Mouse (Mus musculus): ENCODE results near the gene Nol9. TPM values are rescaled to one million over a fixed set of nuclear protein-coding genes. Genes with fewer than 3 reads are reported as not detected.

Gene Nol9
- polyA plus RNA-seq, 1 experiment from 2014 or later: 26.0 TPM

Other genes with a start within 250 kb of the Nol9 start
- gene Camta1, start 177.4 kb upstream of the Nol9 start, polyA plus RNA-seq (2015; fragmentation: Nextera tagmentation; extraction: Ambion mirVana): 158 and 161 TPM in 2 replicates
- 79.6 and 82.6 TPM in 2 replicates for gene Dnajc11, start 105.6 kb upstream of the Nol9 start, polyA plus RNA-seq (2015; fragmentation: Nextera tagmentation; extraction: Ambion mirVana)
- 37.8 and 38.3 TPM in 2 replicates for gene Thap3, start 50.3 kb upstream of the Nol9 start, polyA plus RNA-seq (2015; fragmentation: Nextera tagmentation; extraction: Ambion mirVana)
- 21.3 TPM in 2 replicates for gene Phf13, start 43.1 kb upstream of the Nol9 start, polyA plus RNA-seq (2015; fragmentation: Nextera tagmentation; extraction: Ambion mirVana)
- gene Klhl21, start 30.5 kb upstream of the Nol9 start, polyA plus RNA-seq (2015; fragmentation: Nextera tagmentation; extraction: Ambion mirVana): 5.7 and 7.8 TPM in 2 replicates
- gene Zbtb48, start 11.7 kb upstream of the Nol9 start, polyA plus RNA-seq (2015; fragmentation: Nextera tagmentation; extraction: Ambion mirVana): 15.9 and 16.4 TPM in 2 replicates
- 2.1 and 2.2 TPM in 2 replicates for gene Tas1r1, start 753 bp upstream of the Nol9 start, polyA plus RNA-seq (2015; fragmentation: Nextera tagmentation; extraction: Ambion mirVana)
- gene Plekhg5, start 33.2 kb downstream of the Nol9 start, polyA plus RNA-seq (2015; fragmentation: Nextera tagmentation; extraction: Ambion mirVana): 13.5 and 13.6 TPM in 2 replicates
- 1.2 and 2.4 TPM in 2 replicates for gene Tnfrsf25, start 76.6 kb downstream of the Nol9 start, polyA plus RNA-seq (2015; fragmentation: Nextera tagmentation; extraction: Ambion mirVana)
- 0.31 and 3.3 TPM in 2 replicates for gene Espn, start 113.0 kb downstream of the Nol9 start, polyA plus RNA-seq (2015; fragmentation: Nextera tagmentation; extraction: Ambion mirVana)
- not detected in 2 replicates for gene Hes2, start 119.5 kb downstream of the Nol9 start, polyA plus RNA-seq (2015; fragmentation: Nextera tagmentation; extraction: Ambion mirVana)
- 402 and 456 TPM in 2 replicates for gene Acot7, start 138.8 kb downstream of the Nol9 start, polyA plus RNA-seq (2015; fragmentation: Nextera tagmentation; extraction: Ambion mirVana)
- gene Gpr153, start 234.9 kb downstream of the Nol9 start, polyA plus RNA-seq (2015; fragmentation: Nextera tagmentation; extraction: Ambion mirVana): 17.7 and 20.8 TPM in 2 replicates

All from neural tube, embryonic 15.5 days (tissue).